Mouse (Mus musculus) thymus, adult 2 months (tissue): ENCODE measurements around the gene Gm12185. TPM values are rescaled to one million over a fixed set of nuclear protein-coding genes. Genes with fewer than 3 reads are reported as not detected.
"Not testable (repeated sequence)": the region's sequence is repeated elsewhere in the genome, so short reads cannot be mapped to it uniquely, and the experiment has no call there.

Experiments
- DNase-seq: peaks from one replicate; pipeline ENCODE4 v3.0.0; 2021
- H3K27ac ChIP-seq: fragments of 200-500 bp; 2 replicates; pipeline ENCODE4 v1.5.1; 2012; ENCODE audit warnings: low read length, control low read depth; ENCODE audit not compliant: control insufficient read depth, insufficient read depth
- H3K27me3 ChIP-seq: fragments of 200-500 bp; 2 replicates; pipeline ENCODE4 v1.6.1; 2012; ENCODE audit warnings: mild to moderate bottlenecking, low read length, moderate library complexity, mixed read lengths; ENCODE audit not compliant: control insufficient read depth, insufficient read depth
- H3K36me3 ChIP-seq: fragments of 200-500 bp; 2 replicates; pipeline ENCODE4 v1.6.1; 2012; ENCODE audit warnings: mild to moderate bottlenecking, low read length, moderate library complexity; ENCODE audit not compliant: control insufficient read depth, insufficient read depth
- H3K4me1 ChIP-seq: fragments of 200-500 bp; replicated peaks from 2 replicates; pipeline ENCODE4 v1.6.1; 2012; ENCODE audit warnings: low read length; ENCODE audit not compliant: control insufficient read depth, insufficient read depth
- H3K4me3 ChIP-seq: fragments of 200-500 bp; 2 replicates; pipeline ENCODE4 v1.5.1; 2012; ENCODE audit warnings: mild to moderate bottlenecking, low read length, control low read depth, moderate library complexity; ENCODE audit not compliant: control insufficient read depth, insufficient read depth
- WGBS: fragments of 180-500 bp; shearing (Covaris S2); methylation state at CpG from one replicate; pipeline ENCODE4 v1.1.7; 2018; 5-methylcytosine and 5-hydroxymethylcytosine counted together
- polyA plus RNA-seq: library from polyadenylated mRNA; depleted of rRNA; stranded (reverse); fragments of >200 nt; gene quantifications from 2 replicates; pipeline ENCODE4 v1.2.3, GENCODE M21; 2012

Gene Gm12185
- polyA plus RNA-seq, 1 experiment: 0.73 TPM

DNA sequence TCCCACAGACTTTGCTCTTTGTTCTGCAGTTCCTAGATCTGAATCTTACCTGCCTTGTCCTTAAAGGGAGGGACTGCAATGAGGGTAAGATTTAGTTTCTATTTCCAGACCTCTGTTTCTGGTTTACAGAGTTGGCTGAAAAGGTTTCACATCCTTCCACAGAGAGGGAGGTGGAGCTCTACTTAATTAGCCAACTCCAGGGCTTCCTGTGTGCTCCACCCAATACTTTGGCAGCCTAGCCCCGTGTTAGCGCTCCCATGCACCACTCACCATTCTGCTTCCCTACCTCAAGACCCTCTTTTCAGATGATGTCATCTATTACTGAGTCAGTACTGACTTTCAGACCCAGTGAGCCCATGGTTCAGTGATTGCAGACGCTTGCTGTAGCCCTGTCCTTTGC lies 12.8 kb downstream of the Gm12185 start, which contains the start of gene 9930111J21Rik1:
Gene 9930111J21Rik1, minus strand, starts transcription at position 148 of the 400 bp plus-strand sequence.
- not testable (repeated sequence) for H3K4me1 ChIP-seq, H3K27me3 ChIP-seq, H3K27ac ChIP-seq, H3K36me3 ChIP-seq, H3K4me3 ChIP-seq, DNase-seq
- WGBS: no CpG with 5 or more reads among the region's 3 CpGs

DNA sequence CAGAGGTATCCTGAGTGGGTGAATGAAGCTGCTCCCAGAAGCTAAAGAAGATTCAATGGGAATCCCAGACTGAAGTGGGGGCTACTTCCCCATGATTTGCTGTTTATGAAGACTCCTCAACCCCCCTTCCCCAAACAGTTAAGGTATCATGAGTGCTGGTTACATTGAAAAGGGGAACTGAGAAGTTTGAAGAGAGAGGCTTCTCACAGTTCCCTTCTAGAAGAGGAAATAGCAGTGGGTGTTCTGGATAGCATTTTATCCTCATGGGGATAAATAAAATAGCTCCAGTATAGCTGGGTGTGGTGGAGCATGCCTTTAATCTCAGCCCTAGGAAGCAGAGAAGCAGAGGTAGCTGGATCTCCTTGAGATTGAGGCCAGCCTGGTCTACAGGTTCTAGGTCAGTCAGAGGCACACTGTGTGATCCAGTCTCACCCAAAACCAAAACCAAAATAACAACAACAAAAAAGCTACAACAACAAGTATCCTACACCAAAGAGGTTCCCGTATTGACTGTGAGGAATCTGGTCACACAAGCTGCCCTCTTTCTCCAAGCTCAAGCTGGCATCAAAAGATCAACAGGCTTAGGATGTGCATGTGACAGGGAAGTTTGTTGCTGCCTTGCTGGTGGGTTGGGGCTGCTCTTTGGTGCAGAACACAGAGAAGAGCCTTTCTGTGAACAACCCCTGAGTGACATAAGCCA lies 13.6 kb downstream of the Gm12185 start, which contains the start of gene Olfr56:
Gene Olfr56, plus strand, starts transcription at position 650 of the 700 bp plus-strand sequence.
- H3K4me1 ChIP-seq, H3K4me3 ChIP-seq, H3K27me3 ChIP-seq, H3K36me3 ChIP-seq, DNase-seq, H3K27ac ChIP-seq: not testable (repeated sequence)
- WGBS: no CpG with 5 or more reads among the region's 1 CpGs

- not testable (repeated sequence) for H3K4me1 ChIP-seq, H3K27ac ChIP-seq, DNase-seq, H3K27me3 ChIP-seq, H3K36me3 ChIP-seq, H3K4me3 ChIP-seq
- no CpG with 5 or more reads among the region's 1 CpGs for WGBS
Observed at GRCm38 (mm10) chr11:48974686-48975085, 17.3 kb downstream of the Gm12185 start.

DNA sequence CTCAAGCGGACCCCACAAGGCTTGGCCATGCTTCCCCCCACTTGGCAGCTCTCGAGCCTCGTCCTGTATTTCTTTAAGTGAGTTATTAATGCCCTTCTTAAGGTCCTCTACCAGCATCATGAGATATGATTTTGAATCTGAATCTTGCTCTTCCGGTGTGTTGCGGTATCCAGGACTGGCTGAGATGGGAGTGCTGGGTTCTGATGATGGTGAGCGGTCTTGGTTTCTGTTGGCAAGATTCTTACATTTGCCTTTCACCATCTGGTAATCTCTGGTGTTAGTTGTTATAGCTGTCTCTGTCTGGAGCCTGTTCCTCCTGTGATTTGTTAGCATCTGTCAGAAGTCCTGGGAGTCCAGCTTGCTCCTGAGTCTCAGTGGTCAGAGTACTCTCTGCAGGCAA lies 45.9 kb downstream of the Gm12185 start, which contains the start of gene Psme2b:
Gene Psme2b, minus strand, starts transcription at position 101 of the 400 bp plus-strand sequence.
- H3K4me1 ChIP-seq, DNase-seq, H3K27me3 ChIP-seq, H3K27ac ChIP-seq, H3K36me3 ChIP-seq, H3K4me3 ChIP-seq: not testable (repeated sequence)
- WGBS: over 99% methylated on average over 6 of the region's 6 CpGs

DNA sequence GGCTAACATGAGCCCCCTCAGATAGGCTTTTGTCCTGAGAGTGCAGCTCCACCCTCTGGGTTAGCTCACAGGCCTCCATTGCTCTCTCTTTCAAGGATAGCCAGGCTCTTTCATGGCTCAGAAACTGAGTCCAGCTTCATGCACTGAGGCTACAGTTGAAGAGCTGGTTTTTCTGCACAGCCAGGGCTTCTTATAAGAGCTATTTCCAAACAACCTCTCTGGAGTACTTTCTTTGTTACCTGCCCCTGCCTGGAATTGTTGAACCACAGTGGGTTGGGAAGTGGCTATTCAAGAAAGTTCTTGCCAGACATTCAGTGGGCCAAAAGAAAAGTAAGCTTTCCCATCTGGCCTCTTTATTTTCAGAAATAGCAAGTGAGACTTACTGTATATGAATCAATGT lies 52.7 kb downstream of the Gm12185 start:
- not testable (repeated sequence) for H3K27me3 ChIP-seq, H3K4me1 ChIP-seq, H3K27ac ChIP-seq, DNase-seq, H3K4me3 ChIP-seq, H3K36me3 ChIP-seq

GRCm38 (mm10) chr11:48935291-48935690 lies 56.7 kb downstream of the Gm12185 start:
- not testable (repeated sequence) for H3K36me3 ChIP-seq, H3K27ac ChIP-seq, DNase-seq, H3K27me3 ChIP-seq, H3K4me1 ChIP-seq, H3K4me3 ChIP-seq
- 100% methylated on average over 1 of the region's 3 CpGs for WGBS

- not testable (repeated sequence) for H3K27me3 ChIP-seq, H3K36me3 ChIP-seq, DNase-seq, H3K4me1 ChIP-seq, H3K4me3 ChIP-seq
- 87% methylated on average over 1 of the region's 1 CpGs for WGBS
- H3K27ac ChIP-seq: peak overlapping the region; percentile 54
Observed at GRCm38 (mm10) chr11:48933923-48934322, 58.1 kb downstream of the Gm12185 start.

DNA sequence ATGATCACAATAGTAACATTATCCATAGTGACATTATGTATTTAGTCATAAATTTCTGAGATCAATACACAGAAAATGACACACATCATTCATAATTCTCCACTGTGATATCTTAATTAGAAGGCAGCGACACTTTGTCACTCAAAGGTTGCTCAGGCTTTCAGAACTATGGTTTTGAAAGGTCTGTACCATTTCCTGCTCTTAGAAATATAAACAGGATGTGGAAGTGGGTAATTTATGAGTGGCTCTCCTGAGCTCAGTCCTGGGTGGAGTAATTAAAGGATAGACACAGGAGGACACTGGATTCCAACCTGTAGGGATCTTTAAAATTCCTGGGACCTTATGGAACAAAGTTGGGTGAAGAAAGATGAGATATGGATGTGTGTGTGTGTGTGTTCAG lies 58.6 kb downstream of the Gm12185 start:
- not testable (repeated sequence) for H3K4me1 ChIP-seq, H3K36me3 ChIP-seq, H3K27me3 ChIP-seq, DNase-seq, H3K4me3 ChIP-seq
- H3K27ac ChIP-seq: peak overlapping the region; percentile 54; the same call in 1 of the 2 replicates
- WGBS: 5% methylated on average over 1 of the region's 1 CpGs

DNA sequence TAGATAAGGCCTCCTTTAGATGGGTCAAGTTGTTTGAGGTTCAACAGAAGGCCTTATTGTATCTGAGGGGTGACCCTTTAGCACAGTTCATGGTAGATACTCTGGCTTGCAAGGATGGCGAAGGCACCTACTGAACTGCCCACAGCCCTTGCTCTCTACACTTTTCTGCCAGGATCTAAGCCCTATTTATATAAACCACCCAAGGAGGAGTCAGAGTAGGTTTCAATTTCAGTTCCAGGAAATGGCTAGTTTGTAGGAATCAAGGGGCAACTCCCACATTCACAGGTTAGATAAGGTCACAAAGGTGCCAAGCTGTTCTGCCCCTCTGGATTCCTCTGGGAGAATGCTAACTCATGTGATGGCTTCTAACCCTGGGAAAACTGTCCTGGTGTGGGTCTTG lies 64.0 kb downstream of the Gm12185 start:
- H3K4me3 ChIP-seq, H3K27me3 ChIP-seq, DNase-seq, H3K27ac ChIP-seq, H3K36me3 ChIP-seq, H3K4me1 ChIP-seq: not testable (repeated sequence)
- WGBS: 79% methylated on average over 1 of the region's 1 CpGs

- not testable (repeated sequence) for DNase-seq, H3K27ac ChIP-seq, H3K36me3 ChIP-seq, H3K4me1 ChIP-seq, H3K27me3 ChIP-seq, H3K4me3 ChIP-seq
Observed at GRCm38 (mm10) chr11:48926437-48926836, 65.6 kb downstream of the Gm12185 start.

DNA sequence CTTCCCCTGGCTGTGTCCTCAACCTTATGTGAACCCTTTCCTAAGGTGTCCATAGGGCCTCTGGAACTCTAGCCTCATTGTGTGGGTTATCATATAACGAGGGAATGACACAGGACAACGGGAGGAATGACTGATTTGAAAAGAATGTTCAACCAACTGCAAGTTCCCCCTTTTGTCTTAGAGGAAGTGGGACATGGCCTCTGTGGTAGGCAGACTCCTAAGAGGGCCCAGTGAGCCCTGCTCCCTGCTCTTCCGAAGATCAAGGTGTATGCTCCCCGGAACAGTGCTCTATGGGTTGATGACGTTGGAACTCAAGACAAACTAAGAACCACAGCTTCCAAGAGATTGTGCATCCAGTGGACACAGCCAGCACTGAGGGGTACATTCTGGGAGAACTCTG lies 68.2 kb downstream of the Gm12185 start:
- WGBS: 23% methylated on average over 5 of the region's 5 CpGs
- H3K36me3 ChIP-seq, H3K4me1 ChIP-seq, H3K4me3 ChIP-seq, H3K27me3 ChIP-seq, DNase-seq, H3K27ac ChIP-seq: not testable (repeated sequence)
